Mouse (Mus musculus): ENCODE measurements at regions not wholly inside any gene's neighbourhood (a gene's known extent, or its start where the extent isn't known, plus 50 kb on each side); places are given as distances from the start of the nearest gene placed in this dataset.

GRCm38 (mm10) chr5:62545785-62546184 lies 220.2 kb downstream of the Arap2 start:
- DNase-seq: no peak

GRCm38 (mm10) chr5:62539304-62539703 lies 226.7 kb downstream of the Arap2 start:
- no peak for DNase-seq

- no peak for DNase-seq
These were observed 254.1 kb downstream of the Arap2 start for GRCm38 (mm10) chr5:62511827-62512226.

GRCm38 (mm10) chr5:62483521-62483920 lies 282.4 kb downstream of the Arap2 start:
- DNase-seq: peak; percentile 6

GRCm38 (mm10) chr5:62480967-62481366 lies 285.0 kb downstream of the Arap2 start:
- DNase-seq: peak; percentile 1

- no peak for DNase-seq
These were observed 292.5 kb downstream of the Arap2 start for GRCm38 (mm10) chr5:62473412-62473811.

GRCm38 (mm10) chr5:62466802-62467201 lies 299.2 kb downstream of the Arap2 start:
- DNase-seq: no peak

- DNase-seq: no peak
These were observed 303.4 kb downstream of the Arap2 start for GRCm38 (mm10) chr5:62462574-62462973.
